Mouse (Mus musculus): Measurements from ENCODE around the gene Calcoco1. TPM values are rescaled to one million over a fixed set of nuclear protein-coding genes. Genes with fewer than 3 reads are reported as not detected.

Calcoco1 gene
- total RNA-seq, 2 experiments from 2014 or later: 45.0 to 51.1 TPM

DNA sequence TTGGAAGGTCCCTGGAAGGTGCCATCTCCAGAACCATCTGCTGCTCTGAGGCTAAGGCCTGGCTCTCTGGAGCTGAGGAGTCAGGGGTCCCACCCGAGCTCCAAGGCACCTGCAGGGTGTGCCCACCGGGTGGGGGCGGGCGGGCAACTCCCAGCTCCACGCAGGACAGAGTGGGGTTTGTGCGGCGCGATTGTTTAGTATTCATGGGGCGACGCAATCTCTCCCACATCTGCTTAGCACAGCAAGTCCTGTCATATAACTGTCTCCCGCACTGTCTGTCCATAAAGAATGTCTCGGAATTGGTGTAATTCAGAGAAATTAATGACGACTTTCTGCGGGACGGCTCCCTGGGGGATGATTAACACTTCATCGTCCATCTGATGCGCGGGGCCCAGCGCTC lies 15.1 kb upstream of the Calcoco1 start:
- no peak for DNase-seq

DNA sequence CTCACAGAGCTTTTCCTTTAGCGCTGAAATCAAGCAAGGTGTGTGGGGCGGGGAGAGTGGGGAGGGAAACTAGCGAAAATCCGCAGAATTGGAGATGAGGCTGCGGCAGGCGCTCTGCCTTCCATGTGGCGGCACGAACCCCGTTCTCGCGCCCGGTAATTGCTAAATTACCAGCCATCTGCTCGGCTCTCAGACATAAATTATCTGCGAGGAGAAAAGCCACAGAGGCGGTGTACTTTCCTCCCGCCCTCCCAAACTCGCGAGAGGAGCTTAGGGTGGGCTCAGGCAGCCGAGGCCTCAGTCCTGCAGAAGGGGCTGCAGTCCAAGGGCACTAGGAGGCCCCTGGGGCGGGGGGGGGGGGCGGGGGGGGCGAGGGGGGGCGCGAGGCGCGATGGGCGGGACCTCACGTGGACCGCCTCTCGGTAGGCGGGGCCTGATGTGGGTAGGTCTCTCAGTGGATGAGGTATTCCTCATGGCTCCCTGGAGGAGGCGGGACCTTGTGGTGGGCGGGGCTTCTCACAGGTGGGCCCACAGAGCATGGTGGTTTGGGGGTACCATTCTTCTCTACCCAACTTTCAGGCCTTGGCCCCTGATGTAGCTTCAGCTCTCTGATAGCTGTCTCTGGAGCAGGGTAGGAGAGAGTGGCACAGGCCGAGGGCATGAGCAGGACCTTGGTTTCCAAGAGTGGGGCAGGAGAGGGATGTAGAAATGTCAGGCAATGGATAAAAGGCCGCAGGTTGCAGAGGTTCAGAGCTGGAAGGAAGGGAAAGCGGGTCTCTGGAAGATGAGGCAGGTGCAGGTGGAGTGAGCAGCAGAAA lies 14.4 kb upstream of the Calcoco1 start:
- no peak for DNase-seq

DNA sequence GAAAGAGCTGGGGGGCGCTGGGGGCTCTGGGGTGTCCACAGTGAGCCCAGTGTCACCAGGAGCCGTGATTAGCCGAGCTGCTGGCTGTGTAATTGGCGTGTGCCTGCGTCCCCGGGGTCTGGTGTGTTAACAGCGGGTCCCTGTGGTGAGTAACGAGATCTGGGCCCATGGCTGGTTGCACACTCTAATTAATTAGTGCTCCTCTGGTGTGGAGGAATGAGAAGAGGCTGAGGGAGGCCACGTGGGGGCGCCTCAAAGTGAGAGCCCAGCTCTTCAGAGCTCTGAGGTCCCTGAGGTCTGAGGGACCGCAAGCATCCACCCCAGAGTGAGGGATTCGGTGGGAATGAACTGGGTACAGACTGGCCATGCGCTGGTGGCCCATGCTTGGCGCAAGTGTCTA lies 13.1 kb upstream of the Calcoco1 start:
- no peak for DNase-seq

DNA sequence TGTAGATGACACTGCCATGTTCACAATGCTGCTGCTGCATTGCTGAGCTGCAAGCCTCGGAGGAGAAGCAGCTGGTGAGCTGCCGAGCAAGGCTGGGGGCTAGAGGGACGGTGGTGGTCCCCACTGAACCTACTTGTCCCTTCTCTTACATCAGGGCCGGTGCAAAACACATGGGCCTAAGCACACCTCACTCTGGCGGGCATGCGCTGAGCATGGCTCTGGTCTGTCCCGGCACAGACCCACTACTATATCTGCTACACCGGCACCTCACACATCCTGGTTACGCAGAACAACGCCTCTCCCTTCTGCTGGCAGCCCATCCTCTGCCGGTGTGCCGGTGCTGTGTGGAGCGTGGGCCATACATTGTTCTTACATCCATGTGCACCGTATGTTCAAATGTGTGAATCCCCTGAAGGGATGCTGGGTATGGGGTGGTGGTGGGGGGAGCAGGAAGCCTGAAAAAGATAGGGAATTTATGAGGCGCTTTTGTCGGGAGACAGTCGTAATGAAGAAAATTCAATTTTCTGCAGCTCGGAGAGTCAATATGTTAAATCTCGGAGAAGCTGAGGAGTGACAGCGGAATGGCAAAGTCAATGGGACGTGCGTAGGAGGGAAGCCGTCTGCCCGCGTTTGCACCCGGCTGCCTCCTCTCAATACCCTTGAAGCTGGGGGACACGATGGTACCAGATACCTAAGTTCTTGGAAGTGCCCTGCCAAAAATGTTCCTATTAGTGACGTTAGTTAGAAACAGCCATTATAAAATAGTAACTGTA lies 12.0 kb upstream of the Calcoco1 start:
- DNase-seq: no peak

DNA sequence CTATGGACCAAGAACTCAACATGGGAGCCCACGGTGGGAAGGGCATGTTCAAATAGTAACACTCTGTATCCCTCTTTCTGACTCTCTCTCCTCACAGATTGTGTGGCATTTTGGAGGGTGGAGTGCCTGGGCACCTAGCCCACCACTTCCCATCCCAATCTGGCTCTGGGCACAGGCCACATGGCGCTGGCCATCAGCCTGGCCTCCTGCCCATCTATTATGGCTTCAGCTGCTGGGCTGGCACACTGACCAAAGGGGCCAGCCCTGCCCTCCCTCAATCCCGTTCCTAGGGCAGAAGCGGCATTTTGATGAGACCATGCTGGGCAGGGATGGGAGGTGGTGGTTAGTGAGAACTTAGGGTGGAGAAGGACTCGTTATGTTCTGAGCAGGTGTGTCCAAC lies 11.3 kb upstream of the Calcoco1 start:
- peak; percentile 64 for DNase-seq

DNA sequence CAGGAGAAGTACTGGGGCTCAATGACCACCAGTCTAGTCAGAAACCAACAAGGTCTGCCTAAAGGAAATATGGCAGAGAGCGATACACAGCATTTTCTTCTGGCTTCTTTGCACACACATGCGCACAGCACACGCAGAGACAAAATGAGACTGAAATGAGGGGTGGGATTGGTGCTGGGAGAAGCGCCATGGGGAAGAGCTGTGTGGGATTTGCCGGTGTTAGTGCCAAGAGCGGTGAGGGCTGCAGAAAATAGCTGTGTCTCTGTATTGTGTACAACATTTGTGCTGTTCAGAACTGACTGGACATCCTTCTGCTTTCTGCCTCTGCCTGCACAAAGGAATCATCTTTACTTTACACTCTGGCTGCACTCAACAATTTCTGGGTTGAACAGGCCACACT lies 10.4 kb upstream of the Calcoco1 start:
- no peak for DNase-seq

DNA sequence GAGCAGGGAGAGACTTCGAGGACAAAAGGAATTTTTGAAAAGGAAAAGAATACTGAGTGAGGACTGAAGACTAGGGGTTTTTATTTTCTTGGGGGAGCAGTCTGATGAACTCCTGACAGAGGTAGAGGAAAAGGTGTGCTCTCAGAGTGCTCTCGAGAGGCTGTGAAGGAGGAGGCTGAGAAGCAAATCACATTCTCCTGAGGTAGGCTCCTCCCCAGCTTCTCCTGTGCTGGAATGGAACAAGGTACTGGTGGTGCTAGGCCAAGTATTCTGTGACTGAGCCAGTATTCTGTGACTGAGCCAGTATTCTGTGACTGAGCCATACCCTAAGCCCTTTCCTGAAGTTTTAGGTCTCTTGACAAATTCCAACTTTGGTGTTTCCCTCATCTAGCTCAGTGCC lies 6.0 kb upstream of the Calcoco1 start:
- no peak for DNase-seq

DNA sequence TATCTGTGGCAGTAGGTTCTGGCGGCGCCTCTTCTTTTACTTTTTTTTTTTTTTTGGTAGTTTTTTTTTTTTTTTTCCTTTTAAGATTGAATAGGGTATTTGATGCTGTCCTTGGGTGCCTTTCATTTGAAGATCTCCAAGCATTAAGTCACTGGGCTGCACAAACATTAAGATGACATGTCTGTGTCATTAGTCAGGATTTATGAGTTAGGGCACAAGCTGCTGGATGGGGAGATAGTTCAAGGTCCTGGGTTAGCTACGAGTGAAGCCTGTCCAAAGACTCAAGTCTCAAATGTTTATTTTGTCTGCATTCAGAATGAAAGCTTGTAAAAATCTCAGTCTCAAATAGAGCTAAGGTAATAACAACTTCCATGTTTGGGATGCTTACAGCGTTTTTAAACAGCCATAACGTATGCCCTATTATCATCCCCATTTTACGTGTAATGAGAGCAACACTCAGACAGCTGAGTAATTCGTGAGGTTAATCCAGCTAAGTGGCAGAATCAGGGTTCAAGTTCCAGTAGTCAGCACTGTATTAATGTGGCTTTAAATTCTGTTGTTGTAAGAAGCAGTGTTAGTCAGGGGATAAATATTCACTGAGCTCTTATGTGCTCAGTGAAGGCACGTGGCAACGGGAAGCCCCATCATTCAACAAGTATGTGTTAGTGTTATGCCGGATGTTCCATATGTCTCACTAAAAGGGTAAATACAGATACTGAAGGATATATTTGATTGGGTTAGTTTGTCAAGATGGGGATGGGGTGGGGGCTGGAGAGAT lies 1.6 kb upstream of the Calcoco1 start:
- DNase-seq: no peak

DNA sequence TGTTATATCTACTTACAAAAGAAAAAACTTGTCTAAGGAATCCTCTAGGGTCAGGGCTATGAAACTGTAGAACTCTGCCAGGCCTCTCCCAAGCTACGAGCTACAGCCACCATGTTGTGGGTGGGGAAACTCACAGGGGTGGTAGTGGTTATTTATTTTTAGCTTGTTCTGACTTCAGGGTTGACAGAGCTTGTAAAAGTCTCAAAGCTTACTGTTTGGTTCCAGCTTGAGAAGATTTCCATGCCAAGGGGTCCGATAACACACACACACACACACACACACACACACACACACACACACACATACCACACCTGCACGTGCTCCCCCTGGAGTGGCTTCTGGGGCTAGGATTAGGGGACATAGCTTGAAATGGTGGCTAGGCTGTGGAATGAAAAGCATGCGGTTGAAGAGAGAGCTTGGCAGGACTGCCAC lies 538 bp upstream of the Calcoco1 start:
- DNase-seq: no peak

DNA sequence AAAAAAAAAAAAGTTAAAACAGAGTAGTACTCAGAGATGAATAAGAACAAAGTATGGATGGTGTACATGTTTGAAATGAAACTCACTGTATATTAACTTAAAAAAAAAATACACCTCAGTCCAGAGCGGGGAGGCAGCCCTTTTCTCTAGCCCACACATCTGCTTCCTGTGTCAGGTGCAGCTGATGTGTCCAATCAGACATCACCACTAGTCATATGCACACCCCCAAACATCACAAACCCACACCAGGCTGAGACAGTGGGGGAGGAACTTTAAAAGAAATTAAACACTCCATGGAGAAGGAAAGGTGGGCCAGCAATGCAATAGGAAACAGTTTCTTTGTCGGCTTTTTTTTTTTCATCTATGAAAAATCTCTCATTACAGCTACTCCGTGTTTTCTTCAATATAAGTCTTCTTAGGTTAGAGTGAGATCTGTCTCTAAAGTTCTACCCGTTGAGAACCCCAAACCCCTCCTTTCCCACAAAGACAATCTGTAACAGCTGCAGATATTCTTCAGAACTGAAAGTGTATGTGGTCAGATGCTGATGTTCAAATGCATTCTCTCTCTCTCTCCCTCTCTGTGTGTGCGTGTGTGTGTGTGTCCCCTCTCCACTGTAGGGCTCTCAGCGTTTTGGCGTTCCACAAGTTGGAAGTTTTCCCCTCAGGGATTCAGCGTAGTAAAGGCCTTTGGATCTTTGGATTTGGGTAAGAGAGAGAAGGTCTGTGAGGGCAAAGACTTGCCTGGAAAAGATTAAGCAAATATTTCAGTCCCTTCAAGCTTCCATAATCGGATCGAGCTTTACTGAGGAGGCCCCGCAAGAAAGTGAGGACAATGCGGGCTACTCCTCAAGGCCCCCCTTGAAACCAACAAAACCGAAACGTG lies 721 bp downstream of the Calcoco1 start:
- no peak for DNase-seq

DNA sequence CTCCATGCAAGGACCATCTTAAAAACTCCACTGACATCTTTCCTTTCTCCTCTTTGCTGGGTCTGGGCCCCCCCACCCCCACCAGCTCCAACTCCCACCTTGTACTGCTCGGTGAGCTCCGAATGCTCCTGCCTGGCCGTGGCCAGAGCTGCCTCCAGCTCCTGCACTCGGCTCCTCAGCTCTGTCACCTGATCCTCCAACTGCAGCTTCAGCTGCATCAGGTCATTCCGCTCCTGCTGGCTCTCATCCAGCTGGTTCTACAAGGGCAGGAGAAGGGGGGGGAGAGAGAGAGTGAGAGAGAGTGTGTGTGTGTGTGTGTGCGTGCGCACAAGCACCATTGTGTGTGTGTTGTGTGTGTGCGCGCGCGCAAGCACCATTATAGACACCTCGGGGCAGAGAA lies 5.8 kb downstream of the Calcoco1 start:
- peak; percentile 62 for DNase-seq

DNA sequence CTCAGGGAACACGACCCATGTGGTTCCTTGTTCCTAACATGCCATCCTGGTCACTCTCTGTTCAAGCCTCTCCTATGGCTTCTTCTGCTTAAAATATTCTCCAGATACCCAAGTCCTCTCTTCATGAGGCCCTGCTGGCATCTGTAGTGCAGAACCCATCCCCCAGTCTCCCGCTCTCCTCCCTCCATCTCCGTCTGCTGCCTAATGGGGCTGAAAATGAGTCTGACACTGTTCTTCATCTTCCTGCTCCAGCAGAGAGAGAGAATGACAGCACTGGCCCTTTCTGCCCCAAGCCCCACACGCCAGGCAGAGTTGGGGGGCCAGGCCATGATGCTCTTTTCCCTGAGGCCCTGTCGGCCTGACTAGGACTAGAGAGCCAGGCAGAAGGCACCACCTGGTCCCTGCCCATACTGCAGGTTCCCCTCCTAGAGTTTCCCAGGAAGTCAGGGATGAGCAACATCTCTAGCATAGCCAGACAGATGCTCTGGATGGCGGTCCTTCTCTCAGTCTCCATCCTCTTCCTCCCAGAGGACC lies 14.2 kb downstream of the Calcoco1 start:
- no peak for DNase-seq

DNA sequence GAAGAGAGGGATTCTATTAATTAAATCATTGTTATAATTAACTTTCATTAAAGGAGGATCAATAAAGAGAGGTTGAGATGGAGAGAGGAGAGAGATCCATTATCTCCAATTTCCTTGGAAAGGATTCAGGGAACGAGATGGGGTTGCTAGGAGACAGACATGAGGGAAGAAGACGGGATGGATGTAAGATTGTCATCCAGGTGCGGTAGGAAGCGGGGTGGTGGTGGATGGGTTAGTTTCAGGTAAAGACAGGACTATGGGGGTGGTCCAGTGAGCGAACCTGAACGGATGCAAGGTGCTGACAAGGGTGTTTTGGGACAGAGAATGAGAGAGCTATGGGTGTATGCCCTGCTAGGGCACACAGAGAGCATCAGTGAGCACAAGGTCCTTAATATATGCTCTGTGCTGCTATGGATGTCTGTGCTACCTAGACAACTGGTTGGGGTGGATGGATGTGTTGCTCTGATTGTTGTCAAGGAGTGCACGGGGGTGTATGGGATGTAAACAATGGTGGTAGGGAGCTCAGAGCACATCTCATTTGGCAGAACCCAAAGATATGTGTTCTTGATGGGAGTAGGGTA lies 16.0 kb downstream of the Calcoco1 start:
- no peak for DNase-seq

DNA sequence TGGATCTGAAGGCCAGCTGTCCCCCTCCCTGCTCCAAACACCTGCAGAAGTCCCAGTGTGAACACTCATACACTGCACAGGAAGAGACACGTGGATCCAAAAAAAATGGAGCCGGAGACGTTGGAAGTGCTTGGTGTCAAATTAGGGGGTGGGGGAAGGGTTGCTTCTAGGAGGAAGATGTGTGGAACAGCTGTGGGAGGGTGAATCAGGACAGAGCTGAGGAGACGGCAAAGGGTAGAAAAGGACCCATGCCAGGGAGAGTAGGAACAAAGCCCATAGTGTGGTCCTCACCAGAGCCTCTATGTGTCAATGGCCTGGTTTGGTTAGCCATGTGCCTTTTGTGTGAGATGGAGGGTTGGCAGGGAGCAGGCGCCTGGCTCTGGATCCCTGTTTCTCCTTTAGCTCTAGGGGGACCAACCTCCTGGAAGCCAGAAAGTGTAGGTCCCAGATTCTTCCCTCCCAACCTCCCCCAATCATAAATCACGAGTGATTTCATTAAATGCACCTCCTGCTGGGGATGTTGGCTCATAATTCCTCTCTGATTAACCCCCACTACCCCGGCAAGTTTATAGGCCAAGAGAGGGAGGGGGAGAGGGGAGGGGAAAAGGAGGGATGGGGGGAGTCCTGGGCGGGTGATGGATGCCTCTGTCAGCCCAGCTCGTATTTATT lies 16.6 kb downstream of the Calcoco1 start:
- no peak for DNase-seq

DNA sequence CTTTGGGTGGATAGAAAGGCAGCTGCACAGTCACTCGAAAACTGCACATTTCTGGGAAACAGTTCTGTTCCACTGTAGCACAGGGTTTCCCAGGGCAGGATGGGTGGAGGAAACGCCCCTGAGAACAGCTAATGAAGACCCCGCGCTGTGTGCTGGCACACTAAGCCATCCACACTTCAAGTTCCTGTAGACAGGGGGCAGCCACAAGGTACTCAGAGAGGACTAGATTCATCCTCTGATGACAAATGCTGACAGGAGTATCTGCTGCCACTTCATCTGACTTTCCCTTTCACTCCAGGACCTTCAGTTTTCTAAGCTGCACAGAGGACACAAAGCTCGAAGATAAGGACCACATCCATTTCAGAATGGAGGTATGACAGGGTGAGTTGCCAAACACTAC lies 17.2 kb downstream of the Calcoco1 start:
- DNase-seq: no peak

DNA sequence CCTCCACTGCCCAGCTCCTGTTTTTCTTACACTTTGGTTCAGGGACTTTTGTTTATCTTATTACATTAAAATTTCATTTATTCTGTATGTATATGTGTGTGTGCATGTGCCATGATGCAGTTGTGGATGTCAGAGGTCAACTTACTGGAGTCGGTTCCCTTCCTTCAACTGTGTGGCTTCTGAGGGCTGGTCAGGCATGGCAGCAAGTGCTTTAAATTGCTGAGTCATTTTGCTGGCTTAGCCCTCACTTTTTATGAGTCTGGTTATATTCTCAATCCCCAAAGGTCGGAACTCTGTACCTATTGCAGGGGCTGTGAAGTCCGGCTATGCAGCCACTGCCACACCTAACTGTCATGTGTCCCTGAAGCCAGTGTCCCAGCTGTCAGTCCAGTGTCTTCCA lies 19.0 kb downstream of the Calcoco1 start:
- no peak for DNase-seq

DNA sequence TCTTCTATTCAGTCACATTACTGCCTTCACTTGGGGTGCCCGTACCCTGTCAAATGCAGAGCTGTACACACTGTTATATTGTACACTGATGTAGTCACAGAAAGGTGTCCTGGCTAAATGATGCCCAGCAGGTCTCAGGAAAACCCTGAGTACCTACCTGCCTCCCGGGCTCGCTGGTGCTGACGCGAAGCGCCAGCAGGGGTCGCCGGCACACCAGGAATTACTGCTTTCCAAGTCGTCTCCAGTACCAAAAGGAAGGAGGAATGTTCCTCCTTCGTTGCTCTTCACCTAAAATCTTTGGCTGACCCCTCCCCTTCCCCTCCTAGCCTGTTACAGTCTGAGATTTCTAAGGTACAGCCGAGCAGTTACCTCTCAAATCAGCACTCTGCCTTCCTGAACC lies 23.8 kb downstream of the Calcoco1 start:
- DNase-seq: peak; percentile 86

DNA sequence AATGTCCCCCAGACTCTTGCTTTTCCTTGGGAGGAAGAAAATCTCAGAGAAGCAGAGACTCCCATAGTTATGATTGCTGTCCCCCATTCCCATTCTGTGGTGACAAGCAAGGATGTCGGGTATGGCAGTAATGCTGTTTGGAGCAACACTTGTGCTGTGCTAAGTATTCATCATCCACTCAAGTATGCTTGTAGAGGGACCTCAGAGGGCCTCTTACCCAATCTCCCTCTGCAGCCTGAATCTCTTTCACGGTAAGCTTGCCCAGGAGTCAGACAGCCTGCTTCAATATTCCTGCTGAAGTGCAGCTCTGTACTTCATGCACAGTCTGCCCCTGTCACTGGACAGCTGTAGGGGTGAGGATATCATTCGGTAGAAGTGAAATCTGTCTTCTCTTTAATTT lies 25.1 kb downstream of the Calcoco1 start:
- DNase-seq: no peak

DNA sequence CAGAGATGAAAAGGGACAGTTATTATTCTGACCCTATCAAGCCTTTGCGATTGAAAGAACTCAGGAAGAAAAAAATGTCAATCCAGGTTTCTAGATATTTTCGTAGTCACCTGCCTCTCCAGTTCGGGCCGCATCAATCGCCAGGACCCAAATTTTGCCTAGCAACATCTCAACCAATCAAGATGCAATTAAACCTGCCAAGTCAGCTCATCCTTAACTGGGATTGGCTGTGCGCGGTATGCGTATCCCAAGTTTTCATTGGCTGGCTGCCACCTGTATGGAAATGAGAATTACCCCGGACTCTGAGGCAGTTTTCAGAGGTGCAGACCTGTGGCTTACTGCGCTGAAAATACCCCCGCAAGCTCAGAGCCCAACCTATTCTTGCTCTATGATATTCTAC lies 28.4 kb downstream of the Calcoco1 start:
- DNase-seq: peak; percentile 48

DNA sequence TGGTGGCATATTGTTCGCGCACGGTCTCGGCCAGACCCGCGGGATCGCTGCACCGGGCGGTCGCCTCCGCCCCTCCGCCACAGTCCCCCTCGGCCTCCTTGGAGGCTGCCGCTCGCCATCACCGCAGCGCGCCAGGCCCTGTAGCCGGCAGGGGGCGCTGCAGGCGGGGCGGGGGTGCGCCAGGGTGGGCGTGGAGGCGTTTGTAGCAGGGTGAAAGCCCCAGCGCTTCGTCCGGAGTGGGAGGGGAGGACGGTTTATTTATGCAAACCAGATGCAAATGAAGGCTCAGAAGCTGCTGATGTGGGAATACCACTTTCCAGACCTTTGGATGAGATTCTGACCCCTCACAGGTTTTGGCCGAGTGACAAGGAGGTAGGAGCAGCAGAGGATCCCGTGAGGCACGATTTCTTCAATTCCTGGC lies 29.0 kb downstream of the Calcoco1 start:
- peak; percentile 73 for DNase-seq

Measured in gastrocnemius, postnatal 10 days (tissue).